Mouse (Mus musculus): ENCODE data around the gene Ndufs1.

GRCm38 (mm10) chr1:63113274-63114135, 63.1 kb downstream of the Ndufs1 start:
- TF ChIP-seq CTCF (IDR thresholded peaks at IDR 0.05; ENCODE audit: low read depth, low read length) = no peak
- no peak for TF ChIP-seq POLR2A (IDR thresholded peaks at IDR 0.05; ENCODE audit: borderline replicate concordance, low read depth, low read length)

All from bone marrow macrophage, adult 2 months (primary cell).